Mouse (Mus musculus) forebrain, embryonic 16.5 days (tissue): ENCODE data around the gene Dnajb3. TPM values are rescaled to one million over a fixed set of nuclear protein-coding genes. Genes with fewer than 3 reads are reported as not detected.

ENCODE experiments used
- ATAC-seq: fragments of 200-750 bp; cut with Nextera tagmentation; 2 replicates; pipeline ENCODE4 v1.8.0; 2017; ENCODE audit warnings: mild to moderate bottlenecking, moderate library complexity
- H3K27ac ChIP-seq: fragments of 300-500 bp; sonication (generic); 2 replicates; pipeline ENCODE4 v1.5.1; 2014; ENCODE audit warnings: low read length, control low read depth
- H3K27me3 ChIP-seq: fragments of 300-500 bp; sonication (generic); replicated peaks from 2 replicates; pipeline ENCODE4 v1.6.1; 2014; ENCODE audit warnings: low read length; ENCODE audit not compliant: control insufficient read depth, insufficient read depth
- H3K36me3 ChIP-seq: fragments of 300-500 bp; sonication (generic); 2 replicates; pipeline ENCODE4 v1.6.1; 2014; ENCODE audit not compliant: control insufficient read depth, insufficient read depth
- H3K4me1 ChIP-seq: fragments of 300-500 bp; sonication (generic); replicated peaks from 2 replicates; pipeline ENCODE4 v1.6.1; 2014; ENCODE audit warnings: low read length; ENCODE audit not compliant: control insufficient read depth, insufficient read depth
- H3K4me2 ChIP-seq: fragments of 300-500 bp; sonication (generic); 2 replicates; pipeline ENCODE4 v1.6.1; 2014; ENCODE audit warnings: mild to moderate bottlenecking, low read length, control low read depth
- H3K4me3 ChIP-seq: fragments of 300-500 bp; sonication (generic); replicated peaks from 2 replicates; pipeline ENCODE4 v1.5.1; 2014; ENCODE audit warnings: mild to moderate bottlenecking, low read length, control low read depth
- H3K9ac ChIP-seq: fragments of 300-500 bp; sonication (generic); replicated peaks from 2 replicates; pipeline ENCODE4 v1.6.1; 2014; ENCODE audit warnings: low read depth, low read length, control low read depth
- H3K9me3 ChIP-seq: fragments of 300-500 bp; sonication (generic); 2 replicates; pipeline ENCODE4 v1.6.1; 2016; ENCODE audit warnings: low read length; ENCODE audit not compliant: control insufficient read depth
- WGBS: fragments of 180-500 bp; shearing (Covaris S2); extraction: QIAGEN DNeasy Blood & Tissue Kit; methylation state at CpG from one replicate; pipeline ENCODE4 v1.1.7; 2014; 5-methylcytosine and 5-hydroxymethylcytosine counted together
- polyA plus RNA-seq: library from polyadenylated mRNA; unstranded; fragments of >200 nt; fragmentation: Nextera tagmentation; extraction: Ambion mirVana; gene quantifications from 2 replicates; pipeline ENCODE4 v1.2.1, GENCODE M21; 2015

Gene Dnajb3
- polyA plus RNA-seq, 1 experiment from 2014 or later: 11.7 TPM

DNA sequence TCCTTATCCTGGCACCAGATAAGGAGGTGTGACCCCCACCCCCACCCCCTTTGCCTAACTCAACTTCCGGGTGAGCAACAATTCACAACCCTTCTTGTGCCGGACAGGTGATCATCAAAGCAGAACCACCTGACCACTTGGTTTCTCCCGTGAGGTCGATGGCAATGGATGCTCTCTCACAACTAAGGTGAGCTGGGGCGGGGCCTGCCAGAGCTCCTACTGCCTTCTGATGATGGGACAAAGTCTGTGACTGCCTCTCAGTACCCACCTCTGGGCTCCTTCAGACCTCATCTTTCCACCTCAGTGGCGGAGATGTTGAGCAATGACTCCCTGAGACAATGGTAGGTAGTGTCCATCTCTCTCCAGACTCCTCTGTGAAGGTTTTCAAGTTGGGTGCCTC lies 40.3 kb upstream of the Dnajb3 start:
- no peaks in the 10 kb centered on the region for H3K36me3 ChIP-seq
- no peaks in the 10 kb centered on the region for H3K4me1 ChIP-seq
- no peaks in the 10 kb centered on the region for H3K27me3 ChIP-seq
- H3K4me3 ChIP-seq: no peak overlapping the region
- H3K27ac ChIP-seq: no peak overlapping the region
- no peak overlapping the region for H3K4me2 ChIP-seq
- H3K9me3 ChIP-seq: peaks cover 90% of the 10 kb centered on the region
- H3K9ac ChIP-seq: no peak overlapping the region
- ATAC-seq: no peak
- WGBS: 77% methylated on average over 6 of the region's 6 CpGs

DNA sequence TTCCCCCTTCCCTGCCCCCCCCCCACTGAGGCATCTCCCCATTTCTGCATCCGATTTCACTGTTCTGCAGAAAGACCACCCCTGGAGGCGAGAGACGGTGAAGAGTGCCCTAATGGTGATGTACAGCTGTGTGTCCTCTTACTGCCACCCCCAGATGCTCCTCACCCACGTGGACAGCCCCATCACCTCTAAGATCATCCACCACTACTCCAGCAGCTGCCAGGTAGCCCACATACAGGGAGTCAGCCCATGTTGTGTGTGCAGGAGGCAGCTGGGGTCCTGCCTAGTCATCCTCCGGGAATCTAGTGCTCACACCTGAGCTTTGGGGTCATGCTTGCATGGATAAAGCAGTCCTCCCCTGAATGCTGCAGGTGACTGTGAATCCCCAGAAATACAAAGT lies 38.3 kb upstream of the Dnajb3 start:
- ATAC-seq: no peak
- Histone ChIP-seq H3K4me3 (no peak overlapping the region), H3K9me3 (peaks cover 90% of the 10 kb centered on the region), H3K4me2 (no peak overlapping the region), H3K36me3 (no peaks in the 10 kb centered on the region), H3K27ac (no peak overlapping the region), H3K4me1 (no peaks in the 10 kb centered on the region), H3K27me3 (no peaks in the 10 kb centered on the region), H3K9ac (no peak overlapping the region)
- 67% methylated on average over 5 of the region's 5 CpGs for WGBS

DNA sequence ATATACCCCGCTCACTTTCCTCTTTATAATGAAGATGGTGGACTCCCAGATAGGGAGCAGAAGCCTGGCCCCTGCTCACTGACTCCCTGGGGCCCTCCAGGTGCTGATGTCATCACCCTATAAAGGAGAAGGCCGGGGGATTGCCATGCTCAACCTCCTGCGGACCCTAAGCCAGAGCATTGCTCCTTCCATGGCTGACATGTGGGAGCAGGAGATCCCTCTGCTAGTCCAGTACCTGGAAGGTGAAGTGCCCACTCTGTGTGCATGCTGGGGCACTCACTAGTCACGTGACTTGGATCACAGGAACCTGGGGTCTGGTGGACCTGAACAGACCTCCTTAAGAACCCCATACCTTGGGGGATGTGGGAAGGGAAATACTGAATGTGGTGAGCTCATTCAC lies 35.0 kb upstream of the Dnajb3 start:
- ATAC-seq: no peak

DNA sequence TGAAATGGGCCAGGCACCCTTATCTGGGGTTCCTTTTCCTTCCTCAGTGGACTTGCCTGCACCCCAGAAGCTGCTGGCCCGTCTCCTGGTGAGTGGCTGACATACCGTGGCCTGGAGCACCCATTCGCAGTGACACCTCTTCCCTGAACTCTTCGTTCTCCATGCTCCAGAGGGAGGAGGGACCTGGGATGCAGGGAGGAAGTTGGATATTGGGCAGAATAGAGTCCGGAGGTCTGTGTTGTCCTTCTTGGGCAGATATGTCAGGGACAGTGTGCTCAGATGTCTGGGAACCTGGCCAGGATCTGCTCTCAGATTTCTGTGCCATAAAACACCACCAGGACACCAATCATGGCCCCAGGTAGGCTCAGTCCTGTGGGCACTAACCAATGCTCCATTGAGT lies 34.5 kb upstream of the Dnajb3 start:
- Histone ChIP-seq H3K36me3 (no peaks in the 10 kb centered on the region), H3K9ac (no peak overlapping the region), H3K9me3 (peaks cover 86% of the 10 kb centered on the region), H3K27ac (no peak overlapping the region), H3K4me3 (no peak overlapping the region), H3K27me3 (no peaks in the 10 kb centered on the region), H3K4me2 (no peak overlapping the region), H3K4me1 (no peaks in the 10 kb centered on the region)
- no peak for ATAC-seq
- WGBS: 78% methylated on average over 5 of the region's 5 CpGs

More for the DNA sequence above, 35.0 kb upstream of the Dnajb3 start:
- no peaks in the 10 kb centered on the region for H3K4me1 ChIP-seq
- peaks cover 86% of the 10 kb centered on the region for H3K9me3 ChIP-seq
- H3K4me3 ChIP-seq: no peak overlapping the region
- H3K9ac ChIP-seq: no peak overlapping the region
- H3K27ac ChIP-seq: no peak overlapping the region
- 71% methylated on average over 4 of the region's 4 CpGs for WGBS
- no peak overlapping the region for H3K4me2 ChIP-seq
- H3K27me3 ChIP-seq: no peaks in the 10 kb centered on the region
- no peaks in the 10 kb centered on the region for H3K36me3 ChIP-seq

DNA sequence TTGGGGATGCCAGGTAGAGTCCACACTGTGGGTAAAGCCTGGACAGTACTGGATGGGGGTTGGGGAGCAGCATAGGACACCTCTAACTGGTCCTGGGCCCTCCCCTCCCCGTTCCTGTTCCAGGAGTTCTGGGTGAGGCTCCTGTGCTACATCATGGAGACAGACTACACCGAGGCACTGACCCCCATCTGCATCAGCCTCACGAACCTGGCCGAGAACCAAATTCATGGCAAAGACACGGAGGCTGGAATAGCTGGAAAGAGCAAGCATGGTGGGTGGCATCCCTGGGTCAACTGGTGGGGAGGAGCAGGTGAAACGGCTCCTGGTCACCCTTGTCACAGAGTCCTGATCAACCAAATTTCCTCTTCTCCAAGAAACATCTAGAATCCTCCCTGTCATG lies 33.2 kb upstream of the Dnajb3 start:
- Histone ChIP-seq H3K27me3 (no peaks in the 10 kb centered on the region), H3K4me1 (no peaks in the 10 kb centered on the region), H3K4me3 (no peak overlapping the region), H3K4me2 (no peak overlapping the region), H3K9ac (no peak overlapping the region), H3K36me3 (no peaks in the 10 kb centered on the region), H3K9me3 (peaks cover 85% of the 10 kb centered on the region), H3K27ac (no peak overlapping the region)
- ATAC-seq: no peak
- WGBS: 80% methylated on average over 6 of the region's 6 CpGs

DNA sequence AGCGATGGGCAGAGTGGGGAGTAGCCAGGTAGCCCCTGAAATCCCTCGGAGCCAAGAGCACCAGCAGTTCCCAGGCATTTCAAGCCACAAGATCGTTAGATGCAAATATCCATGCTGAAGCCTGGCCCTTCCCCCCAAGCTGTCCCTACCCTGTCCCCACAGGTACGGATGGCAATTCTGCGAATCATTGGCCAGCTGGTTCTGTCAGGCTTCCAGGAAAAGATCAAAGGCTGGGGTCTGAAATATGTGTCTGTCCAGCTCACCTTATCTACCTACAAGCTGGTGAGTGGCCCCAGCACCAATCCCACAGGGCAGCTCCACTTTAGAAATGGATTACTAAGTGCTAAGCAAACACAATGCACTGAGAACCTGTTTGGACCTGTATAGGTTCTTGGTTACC lies 31.7 kb upstream of the Dnajb3 start:
- H3K9ac ChIP-seq: no peak overlapping the region
- H3K4me2 ChIP-seq: no peak overlapping the region
- peaks cover 87% of the 10 kb centered on the region for H3K9me3 ChIP-seq
- 77% methylated on average over 5 of the region's 5 CpGs for WGBS
- no peaks in the 10 kb centered on the region for H3K27me3 ChIP-seq
- no peak for ATAC-seq
- no peak overlapping the region for H3K27ac ChIP-seq
- no peak overlapping the region for H3K4me3 ChIP-seq
- no peaks in the 10 kb centered on the region for H3K36me3 ChIP-seq
- H3K4me1 ChIP-seq: no peaks in the 10 kb centered on the region

DNA sequence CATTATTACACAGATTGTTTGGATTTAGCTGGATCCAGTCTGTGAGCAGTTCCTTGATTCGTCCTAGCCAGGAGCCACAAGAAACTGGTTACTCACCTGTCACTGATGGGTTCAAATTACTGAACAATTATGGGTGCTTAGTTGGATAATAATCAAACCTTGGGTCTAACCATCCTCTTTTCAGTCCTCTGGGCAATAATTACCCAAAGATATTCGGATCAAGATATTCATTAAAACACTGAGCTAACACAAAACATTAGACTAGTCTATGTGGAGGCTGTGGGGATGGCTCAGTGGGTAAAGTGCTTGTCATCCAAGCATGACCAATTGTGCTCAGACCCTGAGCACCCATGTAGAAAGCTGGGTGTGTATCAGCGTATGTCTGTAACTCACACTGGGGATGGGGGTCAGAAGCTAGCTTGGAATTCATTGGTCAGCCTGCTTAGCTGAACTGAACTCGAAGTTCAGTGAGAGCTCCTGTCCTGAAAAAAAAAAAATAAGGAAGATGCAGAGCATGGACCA lies 30.4 kb upstream of the Dnajb3 start:
- no peaks in the 10 kb centered on the region for H3K27me3 ChIP-seq
- H3K27ac ChIP-seq: no peak overlapping the region
- no peak for ATAC-seq
- H3K4me3 ChIP-seq: no peak overlapping the region
- H3K9me3 ChIP-seq: peaks cover 93% of the 10 kb centered on the region
- H3K4me2 ChIP-seq: no peak overlapping the region
- H3K36me3 ChIP-seq: no peaks in the 10 kb centered on the region
- H3K4me1 ChIP-seq: no peaks in the 10 kb centered on the region
- no peak overlapping the region for H3K9ac ChIP-seq
- 64% methylated on average over 4 of the region's 4 CpGs for WGBS

DNA sequence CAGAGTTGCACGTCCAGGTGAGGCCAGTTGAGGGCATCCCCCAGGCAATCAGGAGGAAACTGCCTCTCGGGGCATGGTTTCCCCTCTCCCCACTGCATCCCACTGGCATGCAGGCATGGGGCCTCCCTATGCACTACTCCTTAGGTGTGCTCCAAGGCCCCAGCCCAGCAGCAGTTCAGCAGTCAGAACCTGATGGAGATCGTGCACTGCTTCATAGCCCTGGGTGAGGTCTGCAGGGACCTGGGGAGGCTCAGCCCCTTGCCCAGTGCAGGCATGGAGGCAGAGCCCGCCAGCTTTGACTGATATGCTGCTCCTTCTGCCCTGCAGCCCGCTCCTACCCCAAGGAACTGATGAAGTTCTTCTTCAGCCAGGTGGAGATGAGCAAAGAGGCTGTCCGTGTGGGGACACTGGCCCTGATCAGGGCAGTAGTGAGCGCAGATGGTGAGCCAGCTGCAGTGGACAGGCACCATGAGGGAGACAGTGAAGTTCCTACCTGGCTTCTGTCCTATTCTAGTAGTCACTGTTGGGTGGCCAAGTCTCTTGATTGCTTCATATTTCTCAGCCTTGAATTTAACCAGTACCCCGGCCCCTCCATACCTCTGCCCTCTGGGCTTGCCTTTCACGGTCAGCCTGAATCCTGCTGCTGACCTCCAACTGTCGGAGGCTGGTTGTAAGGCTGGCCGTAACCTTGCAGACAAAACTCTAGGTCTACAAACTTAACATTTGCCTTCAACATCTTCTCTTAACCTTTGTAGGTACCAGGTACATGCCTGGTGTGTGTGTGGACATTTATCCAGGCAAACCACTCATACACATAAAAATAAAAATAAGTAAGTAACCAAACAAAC lies 29.7 kb upstream of the Dnajb3 start:
- peaks cover 92% of the 10 kb centered on the region for H3K9me3 ChIP-seq
- no peak overlapping the region for H3K9ac ChIP-seq
- no peak overlapping the region for H3K27ac ChIP-seq
- no peak overlapping the region for H3K4me2 ChIP-seq
- H3K27me3 ChIP-seq: no peaks in the 10 kb centered on the region
- ATAC-seq: no peak
- 62% methylated on average over 11 of the region's 11 CpGs for WGBS
- no peak overlapping the region for H3K4me3 ChIP-seq
- no peaks in the 10 kb centered on the region for H3K36me3 ChIP-seq
- H3K4me1 ChIP-seq: no peaks in the 10 kb centered on the region

DNA sequence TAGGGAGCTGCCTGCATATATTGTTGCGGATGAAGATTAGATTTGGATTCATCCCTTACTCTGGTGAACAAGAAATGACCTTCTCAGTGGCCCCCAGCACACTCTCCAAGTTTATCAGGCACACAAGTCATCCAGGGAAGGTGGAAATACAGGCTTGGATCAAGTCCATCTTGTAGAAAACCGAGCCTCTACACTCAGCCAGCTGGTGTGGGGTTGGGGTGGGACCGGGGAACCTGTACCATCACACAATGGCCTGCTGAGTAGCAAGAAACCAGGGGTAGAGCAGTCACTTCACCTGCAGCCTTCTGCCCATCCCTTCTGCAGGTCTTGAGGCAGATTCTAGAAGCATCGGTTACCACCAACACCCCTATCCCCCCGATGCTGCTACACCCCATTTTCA lies 29.1 kb upstream of the Dnajb3 start:
- Histone ChIP-seq H3K9me3 (peaks cover 92% of the 10 kb centered on the region), H3K36me3 (no peaks in the 10 kb centered on the region), H3K27ac (no peak overlapping the region), H3K4me2 (no peak overlapping the region), H3K9ac (no peak overlapping the region), H3K4me1 (no peaks in the 10 kb centered on the region), H3K27me3 (no peaks in the 10 kb centered on the region), H3K4me3 (no peak overlapping the region)
- 44% methylated on average over 5 of the region's 5 CpGs for WGBS
- no peak for ATAC-seq
